Mouse (Mus musculus) forebrain, postnatal 0 days (tissue): ENCODE measurements around the gene Olfr618. TPM values are rescaled to one million over a fixed set of nuclear protein-coding genes. Genes with fewer than 3 reads are reported as not detected.
"Not testable (repeated sequence)": the region's sequence is repeated elsewhere in the genome, so short reads cannot be mapped to it uniquely, and the experiment has no call there.

Experiments
- ATAC-seq: fragments of 200-750 bp; cut with Nextera tagmentation; 2 replicates; pipeline ENCODE4 v1.8.0; 2017; ENCODE audit warnings: mild to moderate bottlenecking, moderate library complexity
- DNase-seq: peaks from one replicate; pipeline ENCODE4 v3.0.0-alpha.2; 2015
- H3K27ac ChIP-seq: fragments of 300-500 bp; sonication (generic); 2 replicates; pipeline ENCODE4 v1.5.1; 2014; ENCODE audit warnings: low read depth, mild to moderate bottlenecking, antibody characterized with exemption, low read length, moderate library complexity, mixed read lengths
- H3K27me3 ChIP-seq: fragments of 300-500 bp; sonication (generic); 2 replicates; pipeline ENCODE4 v1.6.1; 2014; ENCODE audit warnings: mild to moderate bottlenecking, low read length, mixed read lengths; ENCODE audit not compliant: insufficient read depth
- H3K36me3 ChIP-seq: fragments of 300-500 bp; sonication (generic); 2 replicates; pipeline ENCODE4 v1.6.1; 2014; ENCODE audit warnings: mild to moderate bottlenecking, moderate library complexity; ENCODE audit not compliant: insufficient read depth
- H3K4me1 ChIP-seq: fragments of 300-500 bp; sonication (generic); 2 replicates; pipeline ENCODE4 v1.6.1; 2014; ENCODE audit warnings: antibody characterized with exemption; ENCODE audit not compliant: insufficient read depth
- H3K4me2 ChIP-seq: fragments of 300-500 bp; sonication (generic); 2 replicates; pipeline ENCODE4 v1.6.1; 2014; ENCODE audit warnings: low read depth, mild to moderate bottlenecking, moderate library complexity
- H3K4me3 ChIP-seq: fragments of 300-500 bp; sonication (generic); 2 replicates; pipeline ENCODE4 v1.5.1; 2014; ENCODE audit warnings: low read depth, low read length, mixed read lengths
- H3K9ac ChIP-seq: fragments of 300-500 bp; sonication (generic); 2 replicates; pipeline ENCODE4 v1.6.1; 2014; ENCODE audit warnings: mild to moderate bottlenecking
- H3K9me3 ChIP-seq: fragments of 300-500 bp; sonication (generic); 2 replicates; pipeline ENCODE4 v1.6.1; 2016; ENCODE audit warnings: low read length
- CTCF ChIP-seq: sonication (generic); IDR thresholded peaks from 2 replicates; pipeline ENCODE4 v1.5.1; 2016; ENCODE audit warnings: antibody characterized with exemption, control low read depth, low read depth
- WGBS: fragments of 180-500 bp; shearing (Covaris S2); extraction: QIAGEN DNeasy Blood & Tissue Kit; methylation state at CpG from one replicate; pipeline ENCODE4 v1.1.7; 2014; 5-methylcytosine and 5-hydroxymethylcytosine counted together
- polyA plus RNA-seq: library from polyadenylated mRNA; unstranded; fragments of >200 nt; fragmentation: Nextera tagmentation; extraction: Ambion mirVana; gene quantifications from 2 replicates; pipeline ENCODE4 v1.2.1, GENCODE M21; 2015
- total RNA-seq: library from RNA; depleted of rRNA; stranded (reverse); fragments of >200 nt; gene quantifications from 2 replicates; pipeline ENCODE4 v1.2.3, GENCODE M21; 2014; rRNA removed

Gene Olfr618
- total RNA-seq: not detected in 2 replicates
- not detected in 2 replicates for polyA plus RNA-seq

DNA sequence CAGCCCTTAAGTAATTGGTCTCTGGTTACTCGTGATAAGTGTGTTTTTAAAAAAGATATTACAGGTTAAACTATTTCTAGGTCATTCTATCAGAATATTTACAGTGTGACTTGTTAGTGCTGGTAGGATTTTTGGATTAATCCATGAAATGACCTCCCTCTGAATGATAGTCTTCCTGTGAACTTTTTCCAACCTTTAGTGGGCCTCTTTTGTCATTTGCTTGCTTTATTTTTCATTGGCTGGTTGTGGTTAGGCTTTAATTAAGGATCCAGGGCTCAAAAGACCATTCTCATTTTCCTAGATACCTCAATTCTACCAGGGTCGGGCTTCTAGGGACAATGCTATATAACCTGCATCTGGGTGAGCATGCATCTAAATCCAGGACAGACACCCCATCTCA is at the start of gene Olfr618:
TSS of gene Olfr618 (plus strand) at position 301 of the 400 bp plus-strand sequence.
- no peaks in the 10 kb centered on the region for H3K4me1 ChIP-seq
- H3K4me3 ChIP-seq: no peak within 1 kb of the TSS
- no peaks in the 10 kb centered on the region for H3K36me3 ChIP-seq
- no peaks in the 10 kb centered on the region for H3K27me3 ChIP-seq
- no peaks in the 10 kb centered on the region for H3K9me3 ChIP-seq
- ATAC-seq: no peak
- no peak for DNase-seq
- H3K9ac ChIP-seq: no peak within 1 kb of the TSS
- no peak for TF ChIP-seq CTCF
- H3K4me2 ChIP-seq: no peak within 1 kb of the TSS
- H3K27ac ChIP-seq: no peak within 1 kb of the TSS
- WGBS: 48% methylated on average over 2 of the region's 2 CpGs

DNA sequence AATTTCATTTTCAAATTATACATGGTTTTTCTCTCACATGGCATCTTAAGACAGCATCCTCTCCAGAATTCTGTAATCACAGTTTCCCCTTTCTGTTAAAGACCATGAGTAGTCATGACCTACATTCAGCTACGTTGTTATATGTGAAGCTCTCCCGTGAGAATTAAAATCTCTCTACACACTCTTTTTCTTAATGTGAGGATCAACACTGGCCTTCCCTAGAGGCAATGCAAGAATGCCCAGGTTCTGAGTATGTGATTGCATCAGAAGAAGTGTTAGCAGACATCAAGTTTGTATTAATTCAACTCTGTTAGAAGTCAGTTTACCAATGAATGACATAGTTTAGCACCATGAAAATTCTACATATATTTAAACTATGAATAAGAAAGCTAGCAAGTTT is 47.3 kb upstream of the Olfr618 start, which contains the start of gene Olfr612:
TSS of gene Olfr612 (minus strand) at position 101 of the 400 bp plus-strand sequence.
- H3K9ac ChIP-seq, H3K4me1 ChIP-seq, H3K27me3 ChIP-seq, H3K4me2 ChIP-seq, H3K9me3 ChIP-seq, DNase-seq, H3K4me3 ChIP-seq, H3K27ac ChIP-seq, H3K36me3 ChIP-seq, ATAC-seq: not testable (repeated sequence)
- WGBS: 88% methylated on average over 2 of the region's 2 CpGs

DNA sequence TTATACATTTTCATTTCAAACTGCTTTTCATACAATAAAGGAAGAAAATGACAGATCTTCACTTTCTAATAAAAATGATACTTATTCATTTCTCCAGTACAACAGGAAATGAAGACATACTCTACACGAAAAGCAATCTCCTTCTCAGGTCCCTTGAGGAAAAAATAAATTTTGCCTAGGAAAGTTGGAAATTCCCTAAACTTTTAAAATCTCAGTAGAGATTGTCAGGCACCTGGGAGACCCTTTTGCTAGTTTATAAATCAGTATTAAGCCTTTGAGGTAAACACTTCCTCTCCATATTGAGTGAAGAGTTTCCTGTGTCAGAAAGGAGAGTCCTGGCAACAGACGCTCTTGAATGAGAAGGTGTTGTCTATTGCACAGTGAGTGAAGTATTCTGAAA is 42.1 kb upstream of the Olfr618 start, which contains the start of gene Olfr613:
TSS of gene Olfr613 (plus strand) at position 301 of the 400 bp plus-strand sequence.
- Histone ChIP-seq H3K4me2 (no peak within 1 kb of the TSS), H3K9me3 (no peaks in the 10 kb centered on the region), H3K36me3 (no peaks in the 10 kb centered on the region), H3K4me1 (no peaks in the 10 kb centered on the region), H3K27me3 (no peaks in the 10 kb centered on the region), H3K9ac (no peak within 1 kb of the TSS), H3K4me3 (no peak within 1 kb of the TSS), H3K27ac (no peak within 1 kb of the TSS)
- no peak for TF ChIP-seq CTCF
- WGBS: 85% methylated on average over 2 of the region's 2 CpGs
- no peak for ATAC-seq
- DNase-seq: no peak

DNA sequence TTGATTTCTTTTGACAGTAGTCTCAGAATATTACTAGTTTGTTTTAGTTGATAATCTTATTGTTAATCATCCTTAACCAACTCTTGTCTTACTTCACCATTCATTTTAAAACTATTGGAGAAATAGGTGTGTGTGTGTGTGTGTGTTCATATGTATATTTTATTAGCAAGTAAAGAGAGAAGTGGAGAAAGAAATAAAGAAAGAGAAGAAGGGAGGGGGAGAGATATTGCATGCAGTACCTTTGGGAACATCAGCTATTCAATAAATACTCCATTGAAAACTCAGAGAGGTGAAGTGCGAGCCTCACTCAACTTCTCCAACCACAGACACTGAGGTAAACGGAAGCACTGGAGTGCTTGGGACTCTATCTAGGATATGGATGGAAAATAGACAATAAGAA is 34.1 kb upstream of the Olfr618 start, which contains the start of gene Olfr615:
TSS of gene Olfr615 (plus strand) at position 301 of the 400 bp plus-strand sequence.
- WGBS: 81% methylated on average over 2 of the region's 2 CpGs
- no peak within 1 kb of the TSS for H3K9ac ChIP-seq
- no peak within 1 kb of the TSS for H3K4me3 ChIP-seq
- no peaks in the 10 kb centered on the region for H3K27me3 ChIP-seq
- no peaks in the 10 kb centered on the region for H3K9me3 ChIP-seq
- ATAC-seq (no peak), DNase-seq (no peak)
- no peak within 1 kb of the TSS for H3K27ac ChIP-seq
- no peak for TF ChIP-seq CTCF
- no peak within 1 kb of the TSS for H3K4me2 ChIP-seq
- H3K4me1 ChIP-seq: no peaks in the 10 kb centered on the region
- no peaks in the 10 kb centered on the region for H3K36me3 ChIP-seq

DNA sequence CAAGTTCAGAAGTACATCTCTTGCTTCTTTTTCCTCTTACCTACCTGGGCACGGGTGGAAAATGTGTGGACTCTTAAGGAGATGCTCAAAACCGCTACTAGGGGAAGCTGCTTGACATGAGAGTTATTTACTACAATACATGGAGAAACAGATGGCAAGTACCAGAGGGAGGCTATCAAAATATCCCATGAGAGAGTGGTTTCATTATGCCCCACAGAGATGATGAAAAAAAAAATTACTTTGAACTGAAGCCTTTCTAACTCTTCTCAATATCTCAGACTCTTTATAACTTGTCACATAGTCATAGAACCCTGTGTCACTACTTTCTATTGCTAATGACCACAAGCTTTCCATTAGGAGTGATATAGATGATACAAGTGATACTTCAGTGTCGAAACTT is 20.9 kb upstream of the Olfr618 start, which contains the start of gene Olfr616:
TSS of gene Olfr616 (minus strand) at position 101 of the 400 bp plus-strand sequence.
- no peak for ATAC-seq
- no peak within 1 kb of the TSS for H3K9ac ChIP-seq
- no peak within 1 kb of the TSS for H3K4me2 ChIP-seq
- no peaks in the 10 kb centered on the region for H3K27me3 ChIP-seq
- no peaks in the 10 kb centered on the region for H3K36me3 ChIP-seq
- H3K27ac ChIP-seq: no peak within 1 kb of the TSS
- 88% methylated on average over 3 of the region's 3 CpGs for WGBS
- H3K4me3 ChIP-seq: no peak within 1 kb of the TSS
- no peak for DNase-seq
- H3K9me3 ChIP-seq: no peaks in the 10 kb centered on the region
- no peak for TF ChIP-seq CTCF
- H3K4me1 ChIP-seq: no peaks in the 10 kb centered on the region

DNA sequence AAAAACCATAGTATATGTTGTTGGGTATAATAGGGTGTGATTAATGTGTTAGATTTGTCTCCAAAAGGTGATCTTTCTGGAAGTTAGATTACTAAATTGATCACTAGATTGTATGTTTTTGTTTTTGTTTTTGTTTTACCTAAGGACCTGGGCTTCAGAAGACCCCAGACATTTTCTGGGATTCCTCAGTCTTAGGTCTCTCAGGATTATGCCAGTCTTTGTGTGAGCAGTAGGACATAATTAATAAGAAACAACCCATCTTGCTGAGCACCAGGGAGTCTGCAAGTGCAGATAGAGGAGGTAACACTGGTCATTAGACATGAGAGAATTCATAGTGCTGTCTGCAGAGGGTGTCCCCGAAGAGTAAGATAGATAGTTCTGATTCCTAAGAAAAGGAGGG is 17.1 kb upstream of the Olfr618 start, which contains the start of gene Olfr617:
TSS of gene Olfr617 (plus strand) at position 301 of the 400 bp plus-strand sequence.
- no peak within 1 kb of the TSS for H3K4me3 ChIP-seq
- ATAC-seq (no peak), DNase-seq (no peak)
- H3K27me3 ChIP-seq: no peaks in the 10 kb centered on the region
- H3K9me3 ChIP-seq: no peaks in the 10 kb centered on the region
- H3K36me3 ChIP-seq: no peaks in the 10 kb centered on the region
- H3K27ac ChIP-seq: no peak within 1 kb of the TSS
- H3K9ac ChIP-seq: no peak within 1 kb of the TSS
- no peak for TF ChIP-seq CTCF
- no peak within 1 kb of the TSS for H3K4me2 ChIP-seq
- H3K4me1 ChIP-seq: no peaks in the 10 kb centered on the region
- WGBS: 82% methylated on average over 1 of the region's 1 CpGs

DNA sequence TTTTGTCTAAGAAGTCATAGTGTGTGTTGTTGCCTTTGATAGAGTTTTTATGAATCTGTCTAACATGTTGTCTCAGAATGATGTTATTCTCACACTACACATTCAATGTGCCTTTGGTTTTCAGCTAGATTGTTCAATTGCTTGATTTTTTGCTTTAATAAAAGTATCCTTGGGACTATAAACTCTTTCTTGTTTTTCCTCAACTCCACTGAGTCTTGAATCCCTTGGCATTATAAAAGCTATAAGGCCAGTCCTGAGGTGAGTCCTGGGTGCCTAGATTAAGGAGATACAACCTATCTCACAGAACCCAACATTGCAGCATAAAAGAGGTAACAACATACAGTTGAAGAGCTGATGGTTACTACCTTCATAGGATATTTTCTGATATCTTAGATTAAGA is 10.4 kb downstream of the Olfr618 start, which contains the start of gene Olfr619:
TSS of gene Olfr619 (plus strand) at position 301 of the 400 bp plus-strand sequence.
- H3K4me3 ChIP-seq: no peak within 1 kb of the TSS
- H3K27me3 ChIP-seq: no peaks in the 10 kb centered on the region
- H3K27ac ChIP-seq: no peak within 1 kb of the TSS
- no peak for TF ChIP-seq CTCF
- no peaks in the 10 kb centered on the region for H3K9me3 ChIP-seq
- ATAC-seq: no peak
- H3K4me1 ChIP-seq: no peaks in the 10 kb centered on the region
- no peak within 1 kb of the TSS for H3K4me2 ChIP-seq
- H3K36me3 ChIP-seq: no peaks in the 10 kb centered on the region
- DNase-seq: no peak
- H3K9ac ChIP-seq: no peak within 1 kb of the TSS
